In the genomic region with DNA sequence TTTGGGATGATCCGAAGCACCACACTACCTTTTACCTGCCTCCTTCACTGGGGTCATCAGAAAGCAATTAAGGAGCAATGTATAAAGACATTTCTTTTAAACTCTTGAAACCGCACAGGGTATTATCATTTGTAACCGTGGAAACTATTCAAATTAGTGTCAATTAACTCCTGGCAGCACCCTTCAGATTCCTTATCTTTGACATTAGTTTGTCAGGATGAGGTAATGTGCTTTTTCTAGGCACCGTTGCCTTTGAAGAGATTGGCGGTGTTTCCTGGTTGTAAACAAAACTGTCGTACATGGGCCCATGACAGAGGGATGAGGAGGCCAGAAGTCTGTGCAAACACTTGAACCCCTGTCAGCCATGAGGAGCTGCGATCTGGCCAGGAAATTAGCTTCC, we compare ENCODE assay signal across 21 mouse cellular contexts.
DNase-seq lines count a peak whose midpoint lies in the region; ATAC-seq and TF ChIP-seq lines count a peak whose summit lies in the region.
"Had no signal": no experiment of that assay in that cellular context is flagged by ENCODE, and none has a peak within 500 bp of the region (broad histone marks: within the 10 kb centered on the region; RNA-seq: fewer than 3 reads in every experiment).

No protein-coding gene starts in this region.

- no peak overlapping the region for H3K4me2 ChIP-seq in heart, embryonic 13.5 days
- H3K4me2 ChIP-seq in liver, postnatal 0 days (ENCODE audit: low read depth, low read length): no peak overlapping the region
- no peak overlapping the region for H3K4me2 ChIP-seq in hindbrain, embryonic 13.5 days
- H3K4me2 ChIP-seq: embryonic facial prominence, embryonic 13.5 days; forebrain, embryonic 13.5 days; kidney, embryonic 15.5 days; limb, embryonic 12.5 days; liver, embryonic 12.5 days had no signal

- H3K27me3 ChIP-seq in heart, embryonic 13.5 days (replicated peaks): no peaks in the 10 kb centered on the region
- H3K27me3 ChIP-seq in heart, adult 2 months (ENCODE audit: control insufficient read depth, insufficient read depth, low read length): no peaks in the 10 kb centered on the region
- H3K27me3 ChIP-seq in liver, adult 2 months (ENCODE audit: control insufficient read depth, insufficient read depth, low read length): no peaks in the 10 kb centered on the region; the same call in 1 of the 2 replicates
- no peaks in the 10 kb centered on the region for H3K27me3 ChIP-seq in liver, postnatal 0 days (ENCODE audit: insufficient read depth, low read length)
- H3K27me3 ChIP-seq in hindbrain, embryonic 13.5 days: no peaks in the 10 kb centered on the region
- H3K27me3 ChIP-seq: embryonic facial prominence, embryonic 13.5 days; forebrain, embryonic 13.5 days; kidney, embryonic 15.5 days; limb, embryonic 12.5 days had no signal

- no peaks in the 10 kb centered on the region for H3K9me3 ChIP-seq in heart, embryonic 13.5 days
- no peaks in the 10 kb centered on the region for H3K9me3 ChIP-seq in liver, postnatal 0 days (ENCODE audit: low read length)
- H3K9me3 ChIP-seq in hindbrain, embryonic 13.5 days: no peaks in the 10 kb centered on the region
- H3K9me3 ChIP-seq: embryonic facial prominence, embryonic 13.5 days; forebrain, embryonic 13.5 days; kidney, embryonic 15.5 days; limb, embryonic 12.5 days; liver, embryonic 12.5 days; midbrain, embryonic 10.5 days had no signal

- H3K4me1 ChIP-seq in heart, embryonic 13.5 days: peaks cover 63% of the 10 kb centered on the region
- H3K4me1 ChIP-seq in heart, adult 2 months (ENCODE audit: control insufficient read depth, insufficient read depth, low read length): no peaks in the 10 kb centered on the region
- no peaks in the 10 kb centered on the region for H3K4me1 ChIP-seq in liver, adult 2 months (ENCODE audit: control insufficient read depth, insufficient read depth, low read length)
- no peaks in the 10 kb centered on the region for H3K4me1 ChIP-seq in liver, postnatal 0 days (ENCODE audit: insufficient read depth)
- peaks cover 35% of the 10 kb centered on the region for H3K4me1 ChIP-seq in hindbrain, embryonic 13.5 days (replicated peaks)

- 27% methylated on average over 7 of the region's 7 CpGs for WGBS in heart, embryonic 13.5 days
- WGBS in heart, adult 2 months: 30% methylated on average over 7 of the region's 7 CpGs
- 25% methylated on average over 7 of the region's 7 CpGs for WGBS in liver, adult 2 months
- WGBS in liver, postnatal 0 days (ENCODE audit: insufficient replicate concordance): 32% methylated on average over 7 of the region's 7 CpGs
- 62% methylated on average over 7 of the region's 7 CpGs for WGBS in hindbrain, embryonic 13.5 days

- TF ChIP-seq CTCF in heart, adult 2 months (IDR thresholded peaks at IDR 0.05): no peak
- TF ChIP-seq CTCF in liver, adult 2 months (IDR thresholded peaks at IDR 0.05; ENCODE audit: low read depth, low read length): no peak
- no peak for TF ChIP-seq CTCF in liver, postnatal 0 days (IDR thresholded peaks at IDR 0.05; ENCODE audit: low read depth)

- ATAC-seq in heart, embryonic 13.5 days (ENCODE audit: extremely low read depth, insufficient number of reproducible peaks, low FRiP score, low TSS enrichment): no peak
- ATAC-seq in liver, postnatal 0 days: no peak
- peak; percentile 43 for ATAC-seq in megakaryocyte-erythroid progenitor cell, adult 5-6 weeks (replicated peaks; ENCODE audit: low FRiP score, low TSS enrichment, poor library complexity, severe bottlenecking)
- no peak for ATAC-seq in hindbrain, embryonic 13.5 days (ENCODE audit: low FRiP score)
- ATAC-seq: forebrain, embryonic 13.5 days; hindbrain, postnatal 0 days; liver, embryonic 12.5 days had no signal

- no peaks in the 10 kb centered on the region; the same call in 1 of the 2 replicates for H3K36me3 ChIP-seq in heart, embryonic 13.5 days
- H3K36me3 ChIP-seq in heart, adult 2 months (ENCODE audit: control insufficient read depth, insufficient read depth, low read length): no peaks in the 10 kb centered on the region
- no peaks in the 10 kb centered on the region for H3K36me3 ChIP-seq in liver, adult 2 months (ENCODE audit: control insufficient read depth, insufficient read depth, low read length)
- H3K36me3 ChIP-seq in liver, postnatal 0 days (replicated peaks; ENCODE audit: insufficient read depth, low read length): no peaks in the 10 kb centered on the region
- H3K36me3 ChIP-seq in hindbrain, embryonic 13.5 days: no peaks in the 10 kb centered on the region
- H3K36me3 ChIP-seq: limb, embryonic 12.5 days; liver, embryonic 12.5 days; midbrain, embryonic 10.5 days had no signal

- H3K9ac ChIP-seq in heart, embryonic 13.5 days: no peak overlapping the region; the same call in 1 of the 2 replicates
- H3K9ac ChIP-seq in heart, adult 2 months (ENCODE audit: low read depth, low read length): no peak overlapping the region
- no peak overlapping the region for H3K9ac ChIP-seq in liver, adult 2 months (ENCODE audit: low read depth, low read length)
- no peak overlapping the region for H3K9ac ChIP-seq in liver, postnatal 0 days (replicated peaks)
- no peak overlapping the region for H3K9ac ChIP-seq in hindbrain, embryonic 13.5 days
- H3K9ac ChIP-seq: embryonic facial prominence, embryonic 13.5 days; forebrain, embryonic 13.5 days; kidney, embryonic 15.5 days; limb, embryonic 12.5 days; liver, embryonic 12.5 days had no signal

- H3K27ac ChIP-seq in heart, embryonic 13.5 days (replicated peaks): 0 out of 2 replicates have a peak overlapping the region, but pooled peaks have one; percentile 34
- H3K27ac ChIP-seq in heart, adult 2 months: no peak overlapping the region
- no peak overlapping the region for H3K27ac ChIP-seq in liver, adult 2 months (replicated peaks; ENCODE audit: insufficient read depth, low read depth, low read length)
- H3K27ac ChIP-seq in liver, postnatal 0 days (ENCODE audit: low read depth): no peak overlapping the region
- no peak overlapping the region for H3K27ac ChIP-seq in hindbrain, embryonic 13.5 days
- H3K27ac ChIP-seq: embryonic facial prominence, embryonic 13.5 days; forebrain, embryonic 13.5 days; hindbrain, postnatal 0 days; kidney, embryonic 15.5 days; limb, embryonic 12.5 days; liver, embryonic 12.5 days; midbrain, embryonic 10.5 days had no signal

- intact Hi-C loops in heart, adult 2 months (cut with DNase I): no loop called here

- TF ChIP-seq EP300 in heart, adult 2 months (IDR thresholded peaks at IDR 0.05; ENCODE audit: insufficient read depth, low read depth, low read length): no peak
- no peak for TF ChIP-seq EP300 in liver, postnatal 0 days (IDR thresholded peaks at IDR 0.05; ENCODE audit: low read depth)

- H3K79me2 ChIP-seq in heart, adult 2 months (replicated peaks; ENCODE audit: control insufficient read depth, insufficient read depth, low read length): no peaks in the 10 kb centered on the region
- no peaks in the 10 kb centered on the region for H3K79me2 ChIP-seq in liver, adult 2 months (ENCODE audit: control insufficient read depth, insufficient read depth, low read length)

- no peak for TF ChIP-seq POLR2A in heart, adult 2 months (IDR thresholded peaks at IDR 0.05; ENCODE audit: insufficient read depth, low read depth, low read length)
- TF ChIP-seq POLR2A in liver, adult 2 months (IDR thresholded peaks at IDR 0.05; ENCODE audit: extremely low read depth, insufficient read depth, low read length): no peak

- no peak for DNase-seq in heart, adult 2 months
- DNase-seq in liver, adult 2 months (ENCODE audit: extremely low read depth, low read depth, low spot score): peak; percentile 19
- DNase-seq in liver, postnatal 0 days: no peak
- peak; percentile 45 for DNase-seq in lung, postnatal 10 days
- DNase-seq: cerebellum, adult 11 months; cerebellum, postnatal 14 days; heart, adult 18-20 months; kidney, adult 11 months; kidney, postnatal 36 days; right cerebral cortex, postnatal 4 days; thymus, postnatal 14 days had no signal

- H3K4me3 ChIP-seq in heart, embryonic 13.5 days: no peak overlapping the region
- no peak overlapping the region for H3K4me3 ChIP-seq in heart, adult 2 months
- H3K4me3 ChIP-seq in liver, adult 2 months (ENCODE audit: insufficient read depth, low read depth, low read length): no peak overlapping the region
- H3K4me3 ChIP-seq in liver, postnatal 0 days (ENCODE audit: low read depth, low read length): no peak overlapping the region
- no peak overlapping the region for H3K4me3 ChIP-seq in hindbrain, embryonic 13.5 days
- H3K4me3 ChIP-seq: embryonic facial prominence, embryonic 13.5 days; forebrain, embryonic 13.5 days; kidney, embryonic 15.5 days; limb, embryonic 12.5 days; liver, embryonic 12.5 days; midbrain, embryonic 10.5 days had no signal

Comparison
In these comparisons a context has a peak if more than half of its experiments do, and no peak if none do; other contexts are left out.
1. DNase-seq: peak in liver, adult 2 months (single experiment) and lung, postnatal 10 days (single experiment); none in heart, adult 2 months (0 of 2) and liver, postnatal 0 days (single experiment).